Comparison of ENCODE assay signal across 25 mouse cellular contexts in genomic region chr10:85054876-85055275, GRCm38 (mm10). TPM values are rescaled to one million over a fixed set of nuclear protein-coding genes. Genes with fewer than 3 reads are reported as not detected.
DNase-seq lines count a peak whose midpoint lies in the region; ATAC-seq and TF ChIP-seq lines count a peak whose summit lies in the region.
"Had no signal": no experiment of that assay in that cellular context is flagged by ENCODE, and none has a peak within 500 bp of the region (broad histone marks: within the 10 kb centered on the region; RNA-seq: fewer than 3 reads in every experiment).

No protein-coding gene starts in this region.

- TF ChIP-seq CTCF in ES-Bruce4 (IDR thresholded peaks at IDR 0.05; ENCODE audit: low read depth, low read length): no peak

- ATAC-seq in kidney, embryonic 15.5 days (replicated peaks; ENCODE audit: low FRiP score): no peak
- ATAC-seq in hindbrain, embryonic 11.5 days (ENCODE audit: low FRiP score): no peak
- ATAC-seq: activated CD4-positive, CD25-positive, alpha-beta regulatory T cell, adult 4 months; CD4-positive, CD25-positive, alpha-beta regulatory T cell, adult 4 months; Patski had no signal

- H3K36me3 ChIP-seq in ES-Bruce4 (ENCODE audit: control insufficient read depth, insufficient read depth, low read length, poor library complexity, severe bottlenecking) (no peaks in the 10 kb centered on the region), ES-E14 (ENCODE audit: control insufficient read depth, insufficient read depth, low read length, poor library complexity, severe bottlenecking) (peaks cover 3% of the 10 kb centered on the region; the same call in 1 of the 2 replicates)
- no peaks in the 10 kb centered on the region for H3K36me3 ChIP-seq in kidney, embryonic 15.5 days
- no peaks in the 10 kb centered on the region for H3K36me3 ChIP-seq in hindbrain, embryonic 11.5 days (ENCODE audit: control insufficient read depth, insufficient read depth, low read length)
- H3K36me3 ChIP-seq: G1E had no signal

- in situ Hi-C loops in ES-E14 (cut with MboI; ENCODE audit: low sequenced_read_pairs in 2 of 2, unreplicated experiment in 2 of 2): no loop called here

- no peak for TF ChIP-seq EP300 in ES-Bruce4 (IDR thresholded peaks at IDR 0.05; ENCODE audit: insufficient read depth, low read depth, low read length)

- DNase-seq in heart, adult 11 months: peak; percentile 70
- DNase-seq in heart, postnatal 25 days (ENCODE audit: low spot score): no peak
- DNase-seq in ES-E14 (ENCODE audit: low read depth, low spot score): no peak
- peak; percentile 87 for DNase-seq in R1 (ENCODE audit: low read depth, low spot score)
- no peak for DNase-seq in right cerebral cortex, postnatal 36 days (ENCODE audit: low spot score in 2 of 2)
- DNase-seq in hindbrain, embryonic 11.5 days (ENCODE audit: low spot score): no peak
- DNase-seq: adrenal gland, adult 2 months; adrenal gland, adult 8-10 months; adrenal gland, postnatal 10 days; adrenal gland, postnatal 14 days; adrenal gland, postnatal 25 days; adrenal gland, postnatal 36 days; B cell, adult 2 months; cerebellum, adult 11 months; cerebellum, adult 11-12 months; cerebellum, adult 18-20 months; cerebellum, adult 2 months; cerebellum, adult 8-10 months had no signal

- no peak overlapping the region for H3K9ac ChIP-seq in ES-Bruce4 (ENCODE audit: low read depth, poor library complexity, severe bottlenecking)
- H3K9ac ChIP-seq in ES-E14 (ENCODE audit: insufficient read depth, low read depth, low read length, poor library complexity, severe bottlenecking): no peak overlapping the region
- no peak overlapping the region for H3K9ac ChIP-seq in kidney, embryonic 15.5 days
- no peak overlapping the region for H3K9ac ChIP-seq in hindbrain, embryonic 11.5 days (ENCODE audit: low read depth, low read length)

- no peak overlapping the region for H3K4me3 ChIP-seq in ES-Bruce4 (ENCODE audit: low read depth, low read length)
- no peak overlapping the region for H3K4me3 ChIP-seq in ES-E14 (ENCODE audit: insufficient read depth in 1 of 2, low read depth in 1 of 2, low read length in 2 of 2, poor library complexity in 1 of 2, severe bottlenecking in 1 of 2)
- H3K4me3 ChIP-seq in kidney, embryonic 15.5 days (replicated peaks): no peak overlapping the region
- H3K4me3 ChIP-seq in hindbrain, embryonic 11.5 days (ENCODE audit: low read depth, low read length): no peak overlapping the region

- H3K4me2 ChIP-seq in kidney, embryonic 15.5 days: no peak overlapping the region
- H3K4me2 ChIP-seq in hindbrain, embryonic 11.5 days (replicated peaks; ENCODE audit: low read depth, low read length): no peak overlapping the region

- H3K27ac ChIP-seq in ES-Bruce4 (ENCODE audit: insufficient read depth, low read length) (peak overlapping the region; percentile 98), ES-E14 (ENCODE audit: insufficient read depth, low read depth, low read length, poor library complexity, severe bottlenecking) (peak overlapping the region; percentile 72; the same call in 1 of the 2 replicates)
- no peak overlapping the region for H3K27ac ChIP-seq in kidney, embryonic 15.5 days
- no peak overlapping the region for H3K27ac ChIP-seq in hindbrain, embryonic 11.5 days (ENCODE audit: low read depth, low read length)

- WGBS in kidney, embryonic 15.5 days: 82% methylated on average over 2 of the region's 2 CpGs
- whole genome bisulfite sequencing in hindbrain, embryonic 11.5 days: 90% methylated on average over 2 of the region's 2 CpGs

- no peaks in the 10 kb centered on the region for H3K27me3 ChIP-seq in ES-Bruce4 (ENCODE audit: control insufficient read depth, insufficient read depth, low read length, poor library complexity, severe bottlenecking)
- H3K27me3 ChIP-seq in kidney, embryonic 15.5 days: no peaks in the 10 kb centered on the region
- H3K27me3 ChIP-seq in hindbrain, embryonic 11.5 days (ENCODE audit: control insufficient read depth, insufficient read depth, low read length): no peaks in the 10 kb centered on the region
- H3K27me3 ChIP-seq: CH12.LX, Patski had no signal

- peaks cover 7% of the 10 kb centered on the region for H3K4me1 ChIP-seq in ES-Bruce4 (ENCODE audit: control insufficient read depth, insufficient read depth, low read length)
- H3K4me1 ChIP-seq in ES-E14 (ENCODE audit: control insufficient read depth in 2 of 2, insufficient read depth in 2 of 2, low read length in 2 of 2, poor library complexity in 1 of 2): peaks cover 4 to 10% of the 10 kb centered on the region in 2 experiments
- H3K4me1 ChIP-seq in kidney, embryonic 15.5 days: no peaks in the 10 kb centered on the region
- no peaks in the 10 kb centered on the region for H3K4me1 ChIP-seq in hindbrain, embryonic 11.5 days (replicated peaks; ENCODE audit: control insufficient read depth, insufficient read depth, low read length)

- intact Hi-C loops in heart, postnatal 25 days (cut with DNase I): no loop called here

- TF ChIP-seq POLR2A in ES-Bruce4 (IDR thresholded peaks at IDR 0.05; ENCODE audit: insufficient read depth, low read length): no peak

- peaks cover 23% of the 10 kb centered on the region for H3K9me3 ChIP-seq in ES-Bruce4 (replicated peaks; ENCODE audit: control insufficient read depth, insufficient read depth, low read length, poor library complexity, severe bottlenecking)
- H3K9me3 ChIP-seq in ES-E14 (ENCODE audit: control insufficient read depth, insufficient read depth, low read depth, low read length): 0 out of 2 replicates have a peak, but pooled peaks cover 1% of the 10 kb centered on the region
- no peaks in the 10 kb centered on the region for H3K9me3 ChIP-seq in kidney, embryonic 15.5 days (replicated peaks)
- H3K9me3 ChIP-seq in hindbrain, embryonic 11.5 days (ENCODE audit: control insufficient read depth, low read length): no peaks in the 10 kb centered on the region
- H3K9me3 ChIP-seq: G1E had no signal

TF ChIP-seq in ES-E14, 5 proteins besides CTCF, POLR2A, EP300 and RAD21:
- TF ChIP-seq CHD2 (IDR thresholded peaks at IDR 0.05; ENCODE audit: low read depth, low read length) (no peak), ZC3H11A (IDR thresholded peaks at IDR 0.05; ENCODE audit: borderline replicate concordance, low read depth, low read length) (no peak), HCFC1 (IDR thresholded peaks at IDR 0.05; ENCODE audit: borderline replicate concordance, insufficient read depth, low read length) (no peak), MAFK (IDR thresholded peaks at IDR 0.05; ENCODE audit: insufficient read depth, low read depth, low read length) (no peak), ZNF384 (IDR thresholded peaks at IDR 0.05; ENCODE audit: low read depth, low read length) (no peak)

RNA-seq across cellular contexts. Expression of gene Fhl4, which starts 47.4 kb away (rescaled TPM):
- under 1 TPM; 0.22 to 0.31 TPM for total RNA-seq in heart, postnatal 25 days (2021)
- polyA plus RNA-seq in ES-Bruce4 (2011; ENCODE audit: insufficient read depth, insufficient read length, low read depth, missing spikeins): 0.96 and 2.0 TPM in 2 replicates
- 1.2 and 2.0 TPM in 2 replicates for total RNA-seq in ES-E14 (2012; rRNA removed)
- 0.68 and 0.99 TPM in 2 replicates for polyA plus RNA-seq in kidney, embryonic 15.5 days (2015; fragmentation: Nextera tagmentation; extraction: Ambion mirVana)
- polyA plus RNA-seq in hindbrain, embryonic 11.5 days (2014; fragmentation: Nextera tagmentation; extraction: Ambion mirVana): 2.0 and 2.6 TPM in 2 replicates

RNA-seq across cellular contexts. Expression of gene Tmem263, which starts 47.6 kb away (rescaled TPM):
- total RNA-seq in heart, postnatal 25 days (2021): 10 to 100 TPM; 15.3 to 16.8 TPM
- polyA plus RNA-seq in ES-Bruce4 (2011; ENCODE audit: insufficient read depth, insufficient read length, low read depth, missing spikeins): 22.8 and 24.0 TPM in 2 replicates
- 13.5 and 20.5 TPM in 2 replicates for total RNA-seq in ES-E14 (2012; rRNA removed)
- polyA plus RNA-seq in kidney, embryonic 15.5 days (2015; fragmentation: Nextera tagmentation; extraction: Ambion mirVana): 80.4 and 82.5 TPM in 2 replicates
- polyA plus RNA-seq in hindbrain, embryonic 11.5 days (2014; fragmentation: Nextera tagmentation; extraction: Ambion mirVana): 59.5 and 67.6 TPM in 2 replicates

Comparison
In these comparisons a context has a peak if more than half of its experiments do, and no peak if none do; other contexts are left out.
1. DNase-seq: peak in heart, adult 11 months (single experiment) and R1 (single experiment); none in heart, postnatal 25 days (single experiment), ES-E14 (single experiment), right cerebral cortex, postnatal 36 days (0 of 2) and hindbrain, embryonic 11.5 days (single experiment).
2. H3K27ac ChIP-seq: peak in ES-Bruce4 (single experiment) and ES-E14 (single experiment); none in kidney, embryonic 15.5 days (single experiment) and hindbrain, embryonic 11.5 days (single experiment).